Mouse (Mus musculus): Measurements from ENCODE around the gene Per2. TPM values are rescaled to one million over a fixed set of nuclear protein-coding genes. Genes with fewer than 3 reads are reported as not detected.

Gene Per2
- 3.3 and 3.7 TPM in 2 replicates for polyA plus RNA-seq (2012; rRNA removed)
- 1.6 and 2.2 TPM in 2 replicates for polyA plus RNA-seq (2014; fragmentation: Nextera tagmentation; extraction: Ambion mirVana)

GRCm38 (mm10) chr1:91459059-91459809, at the start of gene Per2:
TSS of gene Per2 (minus strand) at chr1:91459324.
- no peaks in the 10 kb centered on the region for H3K27me3 ChIP-seq (ENCODE audit: control insufficient read depth, insufficient read depth, low read length)
- no peaks in the 10 kb centered on the region for H3K9me3 ChIP-seq (ENCODE audit: control insufficient read depth, low read length)
- DNase-seq (ENCODE audit: low read depth in 3 of 3, low spot score in 3 of 3): peak; percentile 99
- H3K27ac ChIP-seq: peak within 1 kb of the TSS; percentile 23
- under 1% methylated on average over 90 of the region's 91 CpGs for WGBS (ENCODE audit: insufficient replicate concordance)
- H3K4me3 ChIP-seq (ENCODE audit: insufficient read depth in 1 of 2, low read depth in 2 of 2, low read length in 2 of 2): peak within 1 kb of the TSS; percentile 67 to 78
- peaks cover 13 to 41% of the 10 kb centered on the region in 2 experiments for H3K4me1 ChIP-seq (replicated peaks; ENCODE audit: control insufficient read depth in 2 of 2, insufficient read depth in 2 of 2, low read length in 1 of 2)
- peak within 1 kb of the TSS; percentile 90 for H3K4me2 ChIP-seq (ENCODE audit: low read depth)
- ATAC-seq (ENCODE audit: insufficient read depth): peak; percentile 95
- no peaks in the 10 kb centered on the region for H3K36me3 ChIP-seq (replicated peaks; ENCODE audit: control insufficient read depth, insufficient read depth, low read depth)
- H3K9ac ChIP-seq (replicated peaks): peak within 1 kb of the TSS; percentile 68
- TF ChIP-seq EP300 (IDR thresholded peaks at IDR 0.05; ENCODE audit: low read depth) (peak; percentile 35; the same call in 1 of the 2 replicates), CTCF (IDR thresholded peaks at IDR 0.05; ENCODE audit: low read depth) (peak; percentile 59)

- ATAC-seq (ENCODE audit: insufficient read depth) (no peak), DNase-seq (ENCODE audit: low read depth in 3 of 3, low spot score in 3 of 3) (no peak)
- Histone ChIP-seq H3K9me3 (ENCODE audit: control insufficient read depth, low read length) (no peaks in the 10 kb centered on the region), H3K4me2 (ENCODE audit: low read depth) (no peak overlapping the region), H3K9ac (replicated peaks) (no peak overlapping the region), H3K4me1 (replicated peaks; ENCODE audit: control insufficient read depth in 2 of 2, insufficient read depth in 2 of 2, low read length in 1 of 2) (no peaks in the 10 kb centered on the region), H3K4me3 (ENCODE audit: insufficient read depth in 1 of 2, low read depth in 2 of 2, low read length in 2 of 2) (no peak overlapping the region), H3K36me3 (replicated peaks; ENCODE audit: control insufficient read depth, insufficient read depth, low read depth) (no peaks in the 10 kb centered on the region), H3K27ac (no peak overlapping the region), H3K27me3 (ENCODE audit: control insufficient read depth, insufficient read depth, low read length) (no peaks in the 10 kb centered on the region)
- WGBS (ENCODE audit: insufficient replicate concordance): 55% methylated on average over 3 of the region's 3 CpGs
- TF ChIP-seq CTCF (IDR thresholded peaks at IDR 0.05; ENCODE audit: low read depth) (no peak), EP300 (IDR thresholded peaks at IDR 0.05; ENCODE audit: low read depth) (no peak)
Measured at GRCm38 (mm10) chr1:91504615-91505014, 45.5 kb upstream of the Per2 start.

- H3K4me1 ChIP-seq (replicated peaks; ENCODE audit: control insufficient read depth in 2 of 2, insufficient read depth in 2 of 2, low read length in 1 of 2): peaks cover 0 to 9% of the 10 kb centered on the region in 2 experiments; a peak in 2 of 4 replicates
- ATAC-seq (ENCODE audit: insufficient read depth) (no peak), DNase-seq (ENCODE audit: low read depth in 3 of 3, low spot score in 3 of 3) (no peak)
- H3K27ac ChIP-seq: no peak overlapping the region
- H3K4me3 ChIP-seq (ENCODE audit: insufficient read depth in 1 of 2, low read depth in 2 of 2, low read length in 2 of 2): no peak overlapping the region
- 72% methylated on average over 6 of the region's 6 CpGs for WGBS (ENCODE audit: insufficient replicate concordance)
- no peak overlapping the region for H3K9ac ChIP-seq (replicated peaks)
- H3K4me2 ChIP-seq (ENCODE audit: low read depth): no peak overlapping the region
- no peaks in the 10 kb centered on the region for H3K36me3 ChIP-seq (replicated peaks; ENCODE audit: control insufficient read depth, insufficient read depth, low read depth)
- TF ChIP-seq CTCF (IDR thresholded peaks at IDR 0.05; ENCODE audit: low read depth) (no peak), EP300 (IDR thresholded peaks at IDR 0.05; ENCODE audit: low read depth) (no peak)
- H3K9me3 ChIP-seq (ENCODE audit: control insufficient read depth, low read length): no peaks in the 10 kb centered on the region
- H3K27me3 ChIP-seq (ENCODE audit: control insufficient read depth, insufficient read depth, low read length): no peaks in the 10 kb centered on the region
Measured at GRCm38 (mm10) chr1:91498579-91498978, 39.5 kb upstream of the Per2 start.

GRCm38 (mm10) chr1:91495321-91495720, 36.2 kb upstream of the Per2 start:
- Histone ChIP-seq H3K4me3 (ENCODE audit: insufficient read depth in 1 of 2, low read depth in 2 of 2, low read length in 2 of 2) (peak overlapping the region; percentile 65 to 70), H3K4me1 (replicated peaks; ENCODE audit: control insufficient read depth in 2 of 2, insufficient read depth in 2 of 2, low read length in 1 of 2) (peaks cover 0 to 12% of the 10 kb centered on the region in 2 experiments; a peak in 2 of 4 replicates), H3K9ac (replicated peaks) (peak overlapping the region; percentile 37), H3K4me2 (ENCODE audit: low read depth) (peak overlapping the region; percentile 62), H3K9me3 (ENCODE audit: control insufficient read depth, low read length) (no peaks in the 10 kb centered on the region), H3K27me3 (ENCODE audit: control insufficient read depth, insufficient read depth, low read length) (no peaks in the 10 kb centered on the region), H3K27ac (no peak overlapping the region), H3K36me3 (replicated peaks; ENCODE audit: control insufficient read depth, insufficient read depth, low read depth) (no peaks in the 10 kb centered on the region)
- ATAC-seq (ENCODE audit: insufficient read depth): no peak
- 47% methylated on average over 5 of the region's 5 CpGs for WGBS (ENCODE audit: insufficient replicate concordance)
- no peak for DNase-seq (ENCODE audit: low read depth in 3 of 3, low spot score in 3 of 3)
- TF ChIP-seq CTCF (IDR thresholded peaks at IDR 0.05; ENCODE audit: low read depth) (no peak), EP300 (IDR thresholded peaks at IDR 0.05; ENCODE audit: low read depth) (no peak)

GRCm38 (mm10) chr1:91494457-91495140, 35.5 kb upstream of the Per2 start, which contains the start of gene Traf3ip1:
TSS of gene Traf3ip1 (plus strand) at chr1:91494647.
- H3K4me1 ChIP-seq (replicated peaks; ENCODE audit: control insufficient read depth in 2 of 2, insufficient read depth in 2 of 2, low read length in 1 of 2): peaks cover 0 to 12% of the 10 kb centered on the region in 2 experiments; a peak in 2 of 4 replicates
- TF ChIP-seq EP300 (IDR thresholded peaks at IDR 0.05; ENCODE audit: low read depth) (no peak), CTCF (IDR thresholded peaks at IDR 0.05; ENCODE audit: low read depth) (no peak)
- H3K4me2 ChIP-seq (ENCODE audit: low read depth): peak within 1 kb of the TSS; percentile 62
- peak; percentile 100 for ATAC-seq (ENCODE audit: insufficient read depth)
- WGBS (ENCODE audit: insufficient replicate concordance): under 1% methylated on average over 79 of the region's 79 CpGs
- peak; percentile 80 to 86 (median 80) for DNase-seq (ENCODE audit: low read depth in 3 of 3, low spot score in 3 of 3)
- H3K9me3 ChIP-seq (ENCODE audit: control insufficient read depth, low read length): no peaks in the 10 kb centered on the region
- H3K36me3 ChIP-seq (replicated peaks; ENCODE audit: control insufficient read depth, insufficient read depth, low read depth): no peaks in the 10 kb centered on the region
- peak within 1 kb of the TSS; percentile 65 to 70 for H3K4me3 ChIP-seq (ENCODE audit: insufficient read depth in 1 of 2, low read depth in 2 of 2, low read length in 2 of 2)
- H3K27ac ChIP-seq: no peak within 1 kb of the TSS
- H3K9ac ChIP-seq (replicated peaks): peak within 1 kb of the TSS; percentile 37
- no peaks in the 10 kb centered on the region for H3K27me3 ChIP-seq (ENCODE audit: control insufficient read depth, insufficient read depth, low read length)

Data from liver, embryonic 14.5 days (tissue).